Mouse (Mus musculus): Measurements from ENCODE around the gene Hoxa4. TPM values are rescaled to one million over a fixed set of nuclear protein-coding genes. Genes with fewer than 3 reads are reported as not detected.

Hoxa4 gene
- total RNA-seq, 1 experiment from 2014 or later: not detected

GRCm38 (mm10) chr6:52229558-52230416, 38.2 kb upstream of the Hoxa4 start:
- no peak for ATAC-seq (ENCODE audit: extremely low read depth, insufficient number of reproducible peaks, low FRiP score, poor library complexity, severe bottlenecking)

DNA sequence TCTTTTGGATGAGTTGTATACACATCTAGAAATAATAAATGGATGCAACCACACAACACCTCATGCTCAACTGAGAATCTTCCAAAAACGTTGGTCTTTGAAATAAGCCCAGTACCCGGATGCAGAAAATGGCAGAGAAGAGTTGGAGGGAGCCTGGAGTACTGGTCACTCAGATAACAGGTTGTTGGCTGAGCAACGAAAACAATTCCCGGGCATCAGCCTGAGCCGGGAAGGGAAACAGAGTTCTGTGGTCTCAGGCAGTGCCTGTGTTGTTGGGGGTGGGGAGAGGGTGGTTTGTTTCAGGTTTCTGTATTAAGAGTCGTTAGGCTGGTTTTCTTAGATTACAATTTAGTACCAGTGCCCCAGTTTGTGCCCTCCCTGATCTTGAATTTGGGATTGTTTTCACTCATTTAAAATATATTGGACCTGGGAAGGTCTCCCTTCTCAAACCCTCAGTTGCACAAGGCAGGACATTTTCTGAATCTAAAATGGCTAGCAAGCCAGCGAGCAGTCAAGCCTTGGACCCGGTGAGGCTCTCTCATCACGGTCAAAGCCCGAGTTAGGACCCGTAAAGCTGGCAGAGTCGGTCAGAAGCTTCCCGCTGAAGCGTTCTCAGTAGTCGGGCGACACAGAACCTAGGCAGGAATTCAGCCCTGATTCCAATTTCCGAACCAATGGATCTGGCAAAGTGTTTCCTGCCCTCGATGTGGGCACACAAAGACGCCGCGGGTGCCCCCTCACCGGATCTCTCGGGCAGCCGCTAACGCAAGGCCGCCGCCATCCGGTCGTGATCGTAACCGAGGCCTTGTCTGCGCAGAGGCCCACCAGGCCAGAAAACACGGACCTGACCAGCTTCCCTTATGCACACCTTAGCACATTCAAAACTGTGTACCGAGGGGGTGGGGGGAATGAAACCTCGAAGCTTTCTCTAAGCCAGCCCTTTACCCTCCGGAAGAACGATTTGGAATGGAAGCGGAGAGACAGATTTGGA, 37.2 kb upstream of the Hoxa4 start:
- ATAC-seq (ENCODE audit: extremely low read depth, insufficient number of reproducible peaks, low FRiP score, poor library complexity, severe bottlenecking): no peak

DNA sequence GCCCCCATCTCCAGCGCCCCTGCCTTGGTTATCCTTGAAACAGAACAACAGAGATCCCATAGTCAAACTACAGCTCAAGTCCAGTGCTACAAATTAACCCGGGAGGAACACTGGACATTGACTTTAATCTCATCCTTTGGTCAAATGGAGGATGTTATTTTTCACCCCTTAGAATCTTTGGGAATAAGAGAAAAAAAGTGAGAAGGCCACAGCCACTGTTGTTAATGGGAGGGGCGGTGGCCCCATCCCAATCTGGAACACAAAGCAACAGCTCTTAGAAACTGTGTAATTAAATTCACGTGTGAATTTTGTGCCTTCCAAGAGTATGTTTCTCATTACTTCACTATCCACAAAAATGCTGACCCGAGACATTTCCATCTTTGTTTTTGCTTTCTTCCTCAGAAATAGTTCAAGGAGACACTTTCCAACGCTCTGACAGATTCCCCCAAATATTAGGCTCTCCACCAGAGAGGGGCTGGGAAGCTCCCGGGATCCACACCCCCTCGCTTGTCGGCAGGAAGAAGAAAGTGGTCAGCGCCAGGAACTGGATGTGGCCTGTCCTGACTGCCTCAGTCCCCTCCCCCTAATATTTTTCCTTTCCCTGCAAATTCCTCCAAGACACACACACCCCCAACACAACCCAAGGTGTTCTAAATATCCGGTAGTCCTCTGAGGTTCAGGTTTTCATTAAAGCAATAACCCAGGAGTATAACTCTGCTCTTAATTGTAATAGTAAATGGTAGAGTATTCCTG, 36.1 kb upstream of the Hoxa4 start:
- no peak for ATAC-seq (ENCODE audit: extremely low read depth, insufficient number of reproducible peaks, low FRiP score, poor library complexity, severe bottlenecking)

DNA sequence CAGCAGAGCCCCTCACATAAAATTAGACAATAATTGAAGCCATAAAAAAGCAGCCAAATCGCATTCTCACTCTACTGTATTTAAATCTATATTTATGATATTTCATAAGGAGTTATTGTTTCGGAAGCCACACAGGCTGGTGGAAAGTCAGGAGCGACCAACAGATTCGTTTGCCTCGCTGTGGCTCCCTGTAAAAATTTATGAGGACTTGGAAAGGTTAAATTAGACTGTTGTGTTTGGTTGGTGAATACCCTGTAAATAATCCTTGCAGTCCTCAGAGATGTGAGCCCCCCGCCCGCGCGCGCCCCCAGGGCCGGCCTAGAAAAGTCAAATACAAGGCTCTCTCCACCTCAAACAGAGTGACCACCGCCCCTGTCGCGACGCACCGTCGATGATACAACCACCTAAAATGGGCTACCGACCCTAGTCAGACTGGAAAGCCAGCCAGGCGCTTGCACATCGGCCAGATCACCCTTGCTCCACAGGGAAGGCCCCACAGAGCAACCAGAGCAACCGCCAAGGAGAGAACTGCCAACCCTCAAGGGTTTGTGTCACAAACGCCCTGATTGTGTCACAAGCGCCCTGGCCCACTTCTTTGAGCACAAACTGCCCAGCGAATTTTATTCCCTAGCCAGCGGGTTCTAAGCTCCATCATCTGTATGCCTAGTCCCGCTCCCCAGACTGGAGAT, 35.2 kb upstream of the Hoxa4 start:
- ATAC-seq (ENCODE audit: extremely low read depth, insufficient number of reproducible peaks, low FRiP score, poor library complexity, severe bottlenecking): no peak

GRCm38 (mm10) chr6:52225612-52226568, 34.3 kb upstream of the Hoxa4 start:
- no peak for ATAC-seq (ENCODE audit: extremely low read depth, insufficient number of reproducible peaks, low FRiP score, poor library complexity, severe bottlenecking)

DNA sequence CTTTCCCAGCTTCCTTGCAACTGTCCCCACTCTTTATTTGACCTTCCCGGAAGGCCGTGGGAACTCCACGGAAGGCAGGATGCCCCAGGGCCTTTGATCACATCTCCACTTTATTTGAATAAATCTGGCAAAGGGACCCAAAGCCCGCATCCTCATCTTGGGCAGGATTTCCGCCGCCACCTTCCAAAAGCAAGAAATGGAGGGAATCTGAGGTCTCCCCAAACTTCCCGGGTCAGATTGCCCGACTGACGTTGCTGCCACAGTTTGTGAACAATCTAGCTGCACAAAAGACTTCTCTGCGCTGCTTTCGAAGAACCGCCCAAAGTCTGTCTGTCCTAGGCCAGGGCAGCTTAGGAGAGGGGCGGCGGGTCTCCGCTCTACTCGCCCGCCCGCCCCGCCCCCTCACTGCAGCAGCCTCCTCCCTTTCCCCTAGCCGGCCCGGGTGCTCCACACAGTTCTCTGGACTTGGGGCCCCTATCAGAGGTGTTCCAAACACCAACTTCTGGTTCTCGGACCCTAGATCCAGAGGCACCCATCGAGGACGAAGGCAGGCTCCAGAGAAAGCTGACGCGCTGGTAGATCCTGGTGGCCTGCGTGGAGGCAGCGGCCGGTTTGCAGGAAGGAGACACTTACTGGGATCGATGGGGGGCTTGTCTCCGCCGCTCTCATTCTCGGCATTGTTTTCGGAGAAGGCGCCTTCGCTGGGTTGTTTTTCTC, 33.5 kb upstream of the Hoxa4 start:
- no peak for ATAC-seq (ENCODE audit: extremely low read depth, insufficient number of reproducible peaks, low FRiP score, poor library complexity, severe bottlenecking)

- no peak for ATAC-seq (ENCODE audit: extremely low read depth, insufficient number of reproducible peaks, low FRiP score, poor library complexity, severe bottlenecking)
These were observed 32.6 kb upstream of the Hoxa4 start for GRCm38 (mm10) chr6:52223939-52224760.

DNA sequence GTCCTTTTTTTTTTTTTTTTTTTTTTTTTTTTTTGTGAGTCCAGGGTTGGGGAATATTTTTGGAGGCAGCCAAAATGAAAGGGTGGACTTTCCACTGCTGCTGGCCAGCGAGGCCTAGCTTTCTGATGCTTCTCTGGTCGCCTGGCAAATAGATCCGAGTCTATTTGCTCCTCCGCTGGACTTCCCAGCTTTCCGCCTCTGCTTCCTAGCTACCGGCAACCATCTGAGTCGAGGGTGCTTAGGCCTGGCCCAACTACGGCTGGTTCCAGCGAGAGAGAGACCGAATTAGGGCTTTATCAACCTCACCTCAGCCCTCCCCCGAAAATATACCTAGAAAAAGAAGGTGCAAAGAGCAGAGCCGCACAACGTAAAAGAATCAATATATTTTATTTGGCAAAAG, 31.2 kb upstream of the Hoxa4 start:
- ATAC-seq (ENCODE audit: extremely low read depth, insufficient number of reproducible peaks, low FRiP score, poor library complexity, severe bottlenecking): no peak

DNA sequence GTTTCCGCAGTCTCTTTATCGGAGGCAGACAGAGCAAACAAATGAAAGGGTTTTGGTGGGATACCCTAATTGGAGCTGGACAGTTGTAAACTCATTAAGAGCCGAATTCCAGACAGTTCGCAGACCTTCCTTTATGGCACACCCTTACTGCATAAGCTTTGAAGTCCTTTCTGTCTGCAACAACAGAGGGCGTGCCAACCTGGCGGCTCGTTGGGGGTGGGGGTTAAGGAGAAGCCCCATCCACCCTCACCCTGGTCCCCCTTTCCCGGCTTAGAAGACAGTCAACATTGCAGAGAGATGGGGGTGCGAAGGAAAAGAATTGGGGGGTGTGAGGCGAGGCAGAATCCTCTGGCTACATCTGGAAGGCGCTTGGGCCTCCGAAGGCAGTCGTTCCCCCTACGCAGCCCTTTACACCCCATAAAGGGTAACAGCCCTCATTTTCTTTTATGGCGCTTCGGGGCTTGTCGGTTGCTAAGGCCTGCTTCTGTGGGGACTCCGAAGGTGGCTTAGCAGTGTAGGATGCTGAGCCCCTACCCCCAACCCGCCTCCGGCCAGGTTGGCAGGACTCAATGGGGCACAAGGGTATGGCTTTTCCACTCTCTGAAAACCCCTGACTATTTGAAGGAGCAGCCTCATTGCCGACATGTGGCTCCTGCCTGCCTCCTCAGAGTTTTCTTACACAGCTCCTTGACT, 30.6 kb upstream of the Hoxa4 start:
- ATAC-seq (ENCODE audit: extremely low read depth, insufficient number of reproducible peaks, low FRiP score, poor library complexity, severe bottlenecking): no peak

DNA sequence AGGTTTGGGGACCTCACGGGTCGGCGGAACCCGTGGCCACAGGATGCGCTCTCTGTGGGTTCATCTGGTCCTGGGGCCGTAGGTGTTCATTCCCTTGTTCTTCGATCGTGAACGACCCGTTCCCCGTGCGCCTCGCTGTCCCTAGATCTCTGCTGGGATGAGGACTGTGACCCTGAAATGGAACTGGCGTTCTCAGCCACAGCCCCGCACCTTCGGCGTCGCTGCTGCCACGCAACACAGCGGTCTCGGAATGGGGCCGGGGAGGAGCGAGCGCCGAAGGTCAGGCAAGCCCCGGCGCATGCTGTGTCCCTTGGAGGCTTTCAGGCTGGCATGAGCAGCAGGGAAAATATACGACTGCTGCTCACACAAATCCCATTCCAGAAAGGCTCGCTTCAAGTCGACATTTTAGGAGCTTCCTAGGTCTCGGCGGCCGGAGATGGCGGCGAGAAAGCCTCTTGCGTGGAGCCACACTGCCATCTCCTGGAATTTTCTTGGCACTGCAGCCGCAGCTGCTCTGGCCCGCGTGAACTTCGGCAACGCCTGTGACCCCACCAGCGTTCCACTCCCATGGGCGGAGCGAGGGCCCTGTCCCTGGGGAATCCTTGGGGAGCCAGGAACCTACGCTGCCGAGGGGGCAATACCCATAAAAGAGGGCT, 29.9 kb upstream of the Hoxa4 start, which contains the start of gene Hoxa7:
TSS of gene Hoxa7 (minus strand) at position 518 of the 656 bp plus-strand sequence.
- peak; percentile 76 for ATAC-seq (ENCODE audit: extremely low read depth, insufficient number of reproducible peaks, low FRiP score, poor library complexity, severe bottlenecking)

GRCm38 (mm10) chr6:52220865-52221310, 29.3 kb upstream of the Hoxa4 start:
- ATAC-seq (ENCODE audit: extremely low read depth, insufficient number of reproducible peaks, low FRiP score, poor library complexity, severe bottlenecking): no peak

- no peak for ATAC-seq (ENCODE audit: extremely low read depth, insufficient number of reproducible peaks, low FRiP score, poor library complexity, severe bottlenecking)
These were observed 28.7 kb upstream of the Hoxa4 start for GRCm38 (mm10) chr6:52220003-52220864.

- ATAC-seq (ENCODE audit: extremely low read depth, insufficient number of reproducible peaks, low FRiP score, poor library complexity, severe bottlenecking): no peak
These were observed 27.8 kb upstream of the Hoxa4 start for GRCm38 (mm10) chr6:52219234-52219942.

All from neutrophil, adult 5-6 weeks (primary cell).